Comparison of ENCODE assay signal across 24 mouse cellular contexts in the genomic region with DNA sequence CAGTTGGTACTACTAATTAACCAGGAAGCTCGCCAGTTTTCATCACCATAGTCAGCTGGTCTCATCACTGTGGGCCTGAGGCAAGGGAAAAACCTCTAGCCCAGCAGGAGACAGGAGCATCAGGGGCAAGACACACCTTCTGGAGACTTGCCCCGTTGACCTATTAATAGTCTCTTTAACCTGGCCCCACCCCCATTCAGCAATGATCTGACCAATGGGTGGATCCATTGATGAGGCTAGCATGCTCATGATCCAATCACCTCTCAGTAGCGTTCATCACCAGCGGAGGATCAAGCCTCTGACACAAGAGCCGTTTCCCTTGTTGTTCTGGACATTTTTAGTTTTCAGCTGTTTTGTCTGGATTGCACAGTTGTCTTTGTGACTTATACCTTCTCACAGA. TPM values are rescaled to one million over a fixed set of nuclear protein-coding genes. Genes with fewer than 3 reads are reported as not detected.
DNase-seq lines count a peak whose midpoint lies in the region; ATAC-seq and TF ChIP-seq lines count a peak whose summit lies in the region.
"Had no signal": no experiment of that assay in that cellular context is flagged by ENCODE, and none has a peak within 500 bp of the region (broad histone marks: within the 10 kb centered on the region; RNA-seq: fewer than 3 reads in every experiment).

No protein-coding gene starts in this region.

- no peak overlapping the region; the same call in 1 of the 2 replicates for H3K27ac ChIP-seq in intestine, embryonic 14.5 days (ENCODE audit: low read depth)
- H3K27ac ChIP-seq in intestine, postnatal 0 days (ENCODE audit: low read depth, low read length): no peak overlapping the region
- H3K27ac ChIP-seq in lung, embryonic 16.5 days (ENCODE audit: low read length): no peak overlapping the region
- H3K27ac ChIP-seq in liver, postnatal 0 days (ENCODE audit: low read depth): peak overlapping the region; percentile 64; the same call in 1 of the 2 replicates
- H3K27ac ChIP-seq: forebrain, embryonic 13.5 days; heart, embryonic 15.5 days; left cerebral cortex, adult 2 months; liver, embryonic 15.5 days; macrophage; midbrain, embryonic 10.5 days had no signal

- H3K9ac ChIP-seq in intestine, embryonic 14.5 days (ENCODE audit: low read length): no peak overlapping the region
- H3K9ac ChIP-seq in intestine, postnatal 0 days (ENCODE audit: low read depth, low read length): no peak overlapping the region
- no peak overlapping the region for H3K9ac ChIP-seq in lung, embryonic 16.5 days (ENCODE audit: low read length)
- no peak overlapping the region for H3K9ac ChIP-seq in liver, postnatal 0 days (replicated peaks)
- H3K9ac ChIP-seq: forebrain, embryonic 13.5 days; heart, embryonic 15.5 days; liver, embryonic 15.5 days had no signal

- ATAC-seq in intestine, embryonic 14.5 days (replicated peaks; ENCODE audit: low FRiP score, low TSS enrichment, low read depth): peak; percentile 1; the same call in 1 of the 2 replicates
- ATAC-seq in intestine, postnatal 0 days: no peak
- no peak for ATAC-seq in lung, embryonic 16.5 days (ENCODE audit: low read depth)
- ATAC-seq in liver, postnatal 0 days: peak; percentile 41
- ATAC-seq: forebrain, embryonic 13.5 days had no signal

- H3K9me3 ChIP-seq in intestine, embryonic 14.5 days (ENCODE audit: control insufficient read depth, low read length): no peaks in the 10 kb centered on the region
- no peaks in the 10 kb centered on the region for H3K9me3 ChIP-seq in intestine, postnatal 0 days (ENCODE audit: control insufficient read depth)
- no peaks in the 10 kb centered on the region for H3K9me3 ChIP-seq in lung, embryonic 16.5 days (ENCODE audit: control insufficient read depth, low read length)
- H3K9me3 ChIP-seq in liver, postnatal 0 days (ENCODE audit: low read length): no peaks in the 10 kb centered on the region
- H3K9me3 ChIP-seq: forebrain, embryonic 13.5 days; heart, embryonic 15.5 days; liver, embryonic 15.5 days had no signal

- no peak for DNase-seq in intestine, embryonic 14.5 days (ENCODE audit: low spot score)
- no peak for DNase-seq in lung, postnatal 25 days (ENCODE audit: low spot score)
- no peak for DNase-seq in liver, postnatal 0 days
- no peak for DNase-seq in layer of hippocampus, postnatal 14 days (ENCODE audit: low spot score in 2 of 2)
- DNase-seq in embryo, embryonic 10 days (ENCODE audit: low spot score): no peak
- DNase-seq: adrenal gland, postnatal 14 days; cerebellum, adult 11 months; cerebellum, postnatal 10 days; gastrocnemius, postnatal 10 days; heart, postnatal 4 days; kidney, adult 2 months; kidney, postnatal 10 days; left cerebral cortex, postnatal 4 days; retina, postnatal 1 day; thymus, postnatal 36 days had no signal

- TF ChIP-seq CTCF in intestine, postnatal 0 days (IDR thresholded peaks at IDR 0.05; ENCODE audit: low read depth): no peak
- TF ChIP-seq CTCF in liver, postnatal 0 days (IDR thresholded peaks at IDR 0.05; ENCODE audit: low read depth): no peak

- no peak overlapping the region for H3K4me3 ChIP-seq in intestine, embryonic 14.5 days (ENCODE audit: low read depth, low read length)
- H3K4me3 ChIP-seq in intestine, postnatal 0 days (ENCODE audit: low read depth, low read length): no peak overlapping the region
- H3K4me3 ChIP-seq in lung, embryonic 16.5 days (ENCODE audit: low read length): no peak overlapping the region
- H3K4me3 ChIP-seq in liver, postnatal 0 days (ENCODE audit: low read depth, low read length): no peak overlapping the region
- H3K4me3 ChIP-seq: forebrain, embryonic 13.5 days; left cerebral cortex, adult 2 months; liver, embryonic 15.5 days; midbrain, embryonic 10.5 days had no signal

- H3K27me3 ChIP-seq in intestine, embryonic 14.5 days (replicated peaks; ENCODE audit: control insufficient read depth, insufficient read depth, low read length): no peaks in the 10 kb centered on the region
- no peaks in the 10 kb centered on the region for H3K27me3 ChIP-seq in intestine, postnatal 0 days (replicated peaks; ENCODE audit: control insufficient read depth, insufficient read depth, low read length)
- no peaks in the 10 kb centered on the region for H3K27me3 ChIP-seq in lung, embryonic 16.5 days (ENCODE audit: control insufficient read depth, insufficient read depth, low read depth, low read length)
- H3K27me3 ChIP-seq in liver, postnatal 0 days (ENCODE audit: insufficient read depth, low read length): no peaks in the 10 kb centered on the region
- H3K27me3 ChIP-seq: forebrain, embryonic 13.5 days; liver, embryonic 15.5 days had no signal

- H3K4me1 ChIP-seq in intestine, embryonic 14.5 days (replicated peaks; ENCODE audit: control insufficient read depth, insufficient read depth, low read length): 0 out of 2 replicates have a peak, but pooled peaks cover 4% of the 10 kb centered on the region
- H3K4me1 ChIP-seq in intestine, postnatal 0 days (replicated peaks; ENCODE audit: control insufficient read depth, insufficient read depth, low read length): no peaks in the 10 kb centered on the region
- H3K4me1 ChIP-seq in lung, embryonic 16.5 days (replicated peaks; ENCODE audit: control insufficient read depth, insufficient read depth, low read length): no peaks in the 10 kb centered on the region
- H3K4me1 ChIP-seq in liver, postnatal 0 days (ENCODE audit: insufficient read depth): no peaks in the 10 kb centered on the region; the same call in 1 of the 2 replicates
- H3K4me1 ChIP-seq: forebrain, embryonic 13.5 days; heart, embryonic 15.5 days; liver, embryonic 15.5 days had no signal

- no peaks in the 10 kb centered on the region for H3K36me3 ChIP-seq in intestine, embryonic 14.5 days (ENCODE audit: control insufficient read depth, insufficient read depth, low read length)
- no peaks in the 10 kb centered on the region for H3K36me3 ChIP-seq in intestine, postnatal 0 days (ENCODE audit: control insufficient read depth, insufficient read depth)
- H3K36me3 ChIP-seq in lung, embryonic 16.5 days (ENCODE audit: control insufficient read depth, insufficient read depth, low read length): no peaks in the 10 kb centered on the region
- no peaks in the 10 kb centered on the region for H3K36me3 ChIP-seq in liver, postnatal 0 days (replicated peaks; ENCODE audit: insufficient read depth, low read length)
- H3K36me3 ChIP-seq: heart, embryonic 15.5 days; liver, embryonic 15.5 days; midbrain, embryonic 10.5 days had no signal

- TF ChIP-seq EP300 in liver, postnatal 0 days (IDR thresholded peaks at IDR 0.05; ENCODE audit: low read depth): no peak

- no peak overlapping the region; the same call in 1 of the 2 replicates for H3K4me2 ChIP-seq in intestine, embryonic 14.5 days (ENCODE audit: low read length)
- no peak overlapping the region for H3K4me2 ChIP-seq in intestine, postnatal 0 days (replicated peaks; ENCODE audit: low read depth)
- 0 out of 2 replicates have a peak overlapping the region, but pooled peaks have one; percentile 46 for H3K4me2 ChIP-seq in lung, embryonic 16.5 days (ENCODE audit: low read depth, low read length)
- no peak overlapping the region for H3K4me2 ChIP-seq in liver, postnatal 0 days (ENCODE audit: low read depth, low read length)

- WGBS in intestine, embryonic 14.5 days: 71% methylated on average over 5 of the region's 5 CpGs
- WGBS in intestine, postnatal 0 days: 58% methylated on average over 5 of the region's 5 CpGs
- WGBS in lung, embryonic 16.5 days: 61% methylated on average over 5 of the region's 5 CpGs
- WGBS in liver, postnatal 0 days (ENCODE audit: insufficient replicate concordance): 59% methylated on average over 5 of the region's 5 CpGs

RNA-seq across cellular contexts. Expression of gene Bmp8b, which starts 12.3 kb away (rescaled TPM):
- 0.35 and 0.63 TPM in 2 replicates for polyA plus RNA-seq in intestine, embryonic 14.5 days (2014; fragmentation: Nextera tagmentation; extraction: Ambion mirVana)
- 0.30 and 0.41 TPM in 2 replicates for polyA plus RNA-seq in intestine, postnatal 0 days (2015; fragmentation: Nextera tagmentation; extraction: Ambion mirVana)
- 1.5 and 2.0 TPM in 2 replicates for polyA plus RNA-seq in lung, embryonic 16.5 days (2015; fragmentation: Nextera tagmentation; extraction: Ambion mirVana)
- polyA plus RNA-seq in liver, postnatal 0 days (2015; fragmentation: Nextera tagmentation; extraction: Ambion mirVana): 0.07 and 0.09 TPM in 2 replicates
- under 1 TPM; 0.62 to 0.86 TPM for total RNA-seq in layer of hippocampus, postnatal 14 days (2021)
- total RNA-seq: adrenal gland, postnatal 14 days; gastrocnemius, postnatal 10 days; heart, adult 8-10 months; heart, postnatal 4 days had no signal
- polyA plus RNA-seq: macrophage had no signal

RNA-seq across cellular contexts. Expression of gene Oxct2b, which starts 23.4 kb away (rescaled TPM):
- 0.15 TPM in 1 of 2 replicates, not detected in the other for polyA plus RNA-seq in intestine, embryonic 14.5 days (2014; fragmentation: Nextera tagmentation; extraction: Ambion mirVana)
- polyA plus RNA-seq in intestine, postnatal 0 days (2015; fragmentation: Nextera tagmentation; extraction: Ambion mirVana): 0.31 and 0.52 TPM in 2 replicates
- polyA plus RNA-seq in lung, embryonic 16.5 days (2015; fragmentation: Nextera tagmentation; extraction: Ambion mirVana): not detected in 2 replicates
- not detected in 2 replicates for polyA plus RNA-seq in liver, postnatal 0 days (2015; fragmentation: Nextera tagmentation; extraction: Ambion mirVana)
- under 1 TPM; 0.30 to 0.38 TPM for total RNA-seq in layer of hippocampus, postnatal 14 days (2021)
- total RNA-seq: adrenal gland, postnatal 14 days; gastrocnemius, postnatal 10 days; heart, adult 8-10 months; heart, postnatal 4 days had no signal
- polyA plus RNA-seq: forebrain, embryonic 13.5 days; heart, embryonic 15.5 days; liver, embryonic 15.5 days; macrophage had no signal

RNA-seq across cellular contexts. Expression of gene Ppie, which starts 47.1 kb away (rescaled TPM):
- polyA plus RNA-seq in intestine, embryonic 14.5 days (2014; fragmentation: Nextera tagmentation; extraction: Ambion mirVana): 111 and 112 TPM in 2 replicates
- polyA plus RNA-seq in intestine, postnatal 0 days (2015; fragmentation: Nextera tagmentation; extraction: Ambion mirVana): 30.9 and 31.5 TPM in 2 replicates
- 93.7 and 94.7 TPM in 2 replicates for polyA plus RNA-seq in lung, embryonic 16.5 days (2015; fragmentation: Nextera tagmentation; extraction: Ambion mirVana)
- 25.4 and 26.6 TPM in 2 replicates for polyA plus RNA-seq in liver, postnatal 0 days (2015; fragmentation: Nextera tagmentation; extraction: Ambion mirVana)
- 10 to 100 TPM; 17.5 to 21.5 TPM for total RNA-seq in layer of hippocampus, postnatal 14 days (2021)

Comparison
In these comparisons a context has a peak if more than half of its experiments do, and no peak if none do; other contexts are left out.
1. ATAC-seq: peak in intestine, embryonic 14.5 days (single experiment) and liver, postnatal 0 days (single experiment); none in intestine, postnatal 0 days (single experiment) and lung, embryonic 16.5 days (single experiment).